Mouse (Mus musculus): ENCODE results near the gene Pycard. TPM values are rescaled to one million over a fixed set of nuclear protein-coding genes. Genes with fewer than 3 reads are reported as not detected.

Pycard gene
- total RNA-seq, 1 experiment from 2014 or later, result 10.5 TPM

- ATAC-seq (ENCODE audit: extremely low read depth, insufficient number of reproducible peaks, low FRiP score, poor library complexity, severe bottlenecking), result no peak
These were observed 11.1 kb upstream of the Pycard start for GRCm38 (mm10) chr7:128004487-128005362.

DNA sequence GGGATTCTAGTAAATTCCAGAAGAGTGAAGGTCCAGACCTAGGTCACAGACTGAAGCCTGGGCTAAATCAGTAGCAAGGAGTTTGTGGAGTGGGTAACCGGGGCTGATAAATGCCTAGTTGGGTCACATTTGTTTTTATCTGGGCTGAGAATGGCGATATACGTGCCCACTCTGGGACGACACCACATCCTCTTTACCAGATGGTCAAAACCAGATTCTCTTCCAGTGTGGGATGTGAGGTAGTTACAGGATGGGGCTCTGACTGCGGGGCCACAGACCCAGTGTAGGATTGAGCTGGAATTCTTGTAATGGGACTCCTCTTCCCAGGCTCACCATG lies 10.5 kb upstream of the Pycard start:
- ATAC-seq (ENCODE audit: extremely low read depth, insufficient number of reproducible peaks, low FRiP score, poor library complexity, severe bottlenecking), result no peak

GRCm38 (mm10) chr7:128003688-128004087 lies 10.0 kb upstream of the Pycard start, which contains the start of gene Trim72:
Trim72 (plus strand) TSS chr7:128003949.
- ATAC-seq (ENCODE audit: extremely low read depth, insufficient number of reproducible peaks, low FRiP score, poor library complexity, severe bottlenecking), result no peak

DNA sequence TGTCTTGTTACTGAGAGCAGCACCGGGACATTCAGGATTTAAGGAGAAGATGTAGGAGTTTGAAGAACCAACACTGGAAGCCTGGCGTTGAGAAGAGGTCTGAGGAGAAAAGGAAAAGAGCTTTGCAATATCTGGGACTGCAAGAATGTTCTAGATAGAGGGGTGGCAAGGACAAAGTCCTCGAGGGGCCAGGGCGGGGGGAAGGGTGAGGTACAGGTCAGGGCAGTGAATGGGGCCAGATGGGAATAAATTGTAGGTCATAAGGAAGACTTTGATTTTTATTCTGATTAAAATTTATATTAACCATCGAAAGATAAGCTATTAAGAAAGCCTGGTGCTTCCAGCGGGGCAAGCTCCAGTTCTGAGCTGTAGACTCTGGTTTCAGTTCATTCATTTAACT lies 9.4 kb upstream of the Pycard start:
- ATAC-seq (ENCODE audit: extremely low read depth, insufficient number of reproducible peaks, low FRiP score, poor library complexity, severe bottlenecking), result no peak

DNA sequence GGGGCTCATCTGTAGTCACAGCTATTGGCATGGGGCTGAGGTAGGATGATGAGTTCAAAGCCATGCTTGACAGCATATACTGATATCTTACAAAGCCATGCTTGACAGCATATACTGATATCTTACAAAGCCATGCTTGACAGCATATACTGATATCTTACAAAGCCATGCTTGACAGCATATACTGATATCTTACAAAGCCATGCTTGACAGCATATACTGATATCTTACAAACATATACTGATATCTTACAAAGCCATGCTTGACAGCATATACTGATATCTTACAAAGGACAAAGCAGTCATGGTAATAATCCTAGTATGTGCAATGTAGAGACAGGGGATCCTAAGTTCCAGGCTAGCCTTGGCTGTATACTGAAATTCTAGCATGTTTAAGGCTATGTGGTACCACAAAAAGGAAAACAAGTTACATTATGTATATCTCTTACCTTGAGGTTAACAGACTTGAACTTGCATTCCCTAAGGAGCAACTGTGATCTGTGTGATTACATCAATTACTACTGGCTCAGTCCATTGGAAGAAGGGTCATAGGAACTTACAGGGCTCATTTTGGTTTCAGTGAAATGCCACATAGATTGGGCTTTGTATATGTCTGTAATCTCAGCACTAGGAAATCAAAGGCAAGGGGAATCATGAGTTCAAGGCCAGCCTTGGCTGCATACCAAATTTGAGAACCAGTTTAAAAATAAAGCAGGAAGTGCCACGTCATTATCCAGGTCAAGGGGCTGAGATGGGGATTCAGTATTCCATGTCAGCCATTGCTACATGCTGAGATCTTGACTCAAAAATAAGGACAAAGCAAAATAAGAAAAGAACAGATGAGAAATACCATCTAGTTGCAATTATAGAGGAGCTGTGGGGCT lies 6.6 kb upstream of the Pycard start:
- ATAC-seq (ENCODE audit: extremely low read depth, insufficient number of reproducible peaks, low FRiP score, poor library complexity, severe bottlenecking), result no peak

GRCm38 (mm10) chr7:127999436-127999835 lies 5.8 kb upstream of the Pycard start:
- no peak for ATAC-seq (ENCODE audit: extremely low read depth, insufficient number of reproducible peaks, low FRiP score, poor library complexity, severe bottlenecking)

- no peak for ATAC-seq (ENCODE audit: extremely low read depth, insufficient number of reproducible peaks, low FRiP score, poor library complexity, severe bottlenecking)
These were observed 953 bp downstream of the Pycard start for GRCm38 (mm10) chr7:127992488-127993340.

DNA sequence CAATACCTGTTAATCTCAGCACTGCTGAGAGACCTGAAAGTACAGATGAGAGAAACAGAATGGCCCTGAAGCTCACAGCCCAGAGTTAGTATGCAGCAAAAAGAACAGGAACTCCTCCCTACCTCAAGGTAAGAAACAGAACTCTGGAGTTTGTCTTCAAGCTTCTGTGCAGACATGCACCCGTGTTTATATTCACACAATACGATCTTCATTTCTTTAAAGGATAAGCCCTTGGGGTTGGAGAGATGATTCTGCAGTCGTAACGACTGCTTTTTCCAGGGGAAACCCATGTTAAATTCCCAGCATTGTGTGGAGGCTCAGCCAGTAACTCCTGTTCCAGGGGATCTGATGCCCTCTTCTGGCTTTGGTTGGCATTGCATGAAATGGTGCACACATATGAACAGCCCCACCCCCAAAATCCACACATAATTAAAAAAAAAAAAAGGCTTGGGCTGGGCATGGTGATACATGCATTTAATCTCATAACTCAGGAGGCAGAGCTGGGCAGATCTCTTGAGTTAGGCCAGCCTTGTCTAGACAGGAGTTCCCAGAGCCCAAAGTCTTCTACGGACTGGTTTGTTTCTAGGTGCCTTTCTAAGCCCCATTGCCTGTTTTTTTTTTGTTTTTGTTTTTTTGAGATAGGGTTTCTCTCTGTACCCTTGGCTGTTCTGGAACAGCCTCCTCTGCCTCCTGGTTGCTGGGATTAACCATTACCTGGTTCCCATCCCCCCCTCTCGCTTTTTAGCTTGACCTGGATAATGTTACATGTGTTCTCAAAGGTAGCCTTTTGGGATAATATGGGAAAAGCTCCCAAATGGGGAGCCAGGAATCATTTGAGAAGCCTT lies 1.8 kb downstream of the Pycard start:
- ATAC-seq (ENCODE audit: extremely low read depth, insufficient number of reproducible peaks, low FRiP score, poor library complexity, severe bottlenecking), result peak; percentile 36; the same call in 1 of the 2 replicates

GRCm38 (mm10) chr7:127988904-127989303 lies 4.8 kb downstream of the Pycard start:
- no peak for ATAC-seq (ENCODE audit: extremely low read depth, insufficient number of reproducible peaks, low FRiP score, poor library complexity, severe bottlenecking)

DNA sequence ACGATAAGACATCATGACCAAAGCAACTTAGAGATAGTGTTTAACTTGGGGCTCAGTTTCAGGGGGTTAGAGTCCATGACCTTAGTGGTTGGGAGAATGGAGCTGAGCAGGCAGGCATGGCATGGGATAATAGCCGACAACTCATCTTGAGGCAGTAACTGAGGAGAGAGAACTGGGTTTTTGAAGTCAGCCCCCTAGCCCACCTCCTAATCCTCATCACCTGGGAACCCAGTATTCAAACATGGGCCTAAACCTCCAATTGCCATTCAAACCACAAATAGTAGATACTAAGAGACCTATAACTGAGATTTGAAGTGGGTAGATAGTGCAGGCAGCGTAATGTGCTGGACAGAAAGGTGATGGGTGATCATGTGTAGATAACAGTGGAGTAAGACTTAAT lies 13.1 kb downstream of the Pycard start:
- no peak for ATAC-seq (ENCODE audit: extremely low read depth, insufficient number of reproducible peaks, low FRiP score, poor library complexity, severe bottlenecking)

- ATAC-seq (ENCODE audit: extremely low read depth, insufficient number of reproducible peaks, low FRiP score, poor library complexity, severe bottlenecking), result no peak
These were observed 14.8 kb downstream of the Pycard start for GRCm38 (mm10) chr7:127978856-127979255.

DNA sequence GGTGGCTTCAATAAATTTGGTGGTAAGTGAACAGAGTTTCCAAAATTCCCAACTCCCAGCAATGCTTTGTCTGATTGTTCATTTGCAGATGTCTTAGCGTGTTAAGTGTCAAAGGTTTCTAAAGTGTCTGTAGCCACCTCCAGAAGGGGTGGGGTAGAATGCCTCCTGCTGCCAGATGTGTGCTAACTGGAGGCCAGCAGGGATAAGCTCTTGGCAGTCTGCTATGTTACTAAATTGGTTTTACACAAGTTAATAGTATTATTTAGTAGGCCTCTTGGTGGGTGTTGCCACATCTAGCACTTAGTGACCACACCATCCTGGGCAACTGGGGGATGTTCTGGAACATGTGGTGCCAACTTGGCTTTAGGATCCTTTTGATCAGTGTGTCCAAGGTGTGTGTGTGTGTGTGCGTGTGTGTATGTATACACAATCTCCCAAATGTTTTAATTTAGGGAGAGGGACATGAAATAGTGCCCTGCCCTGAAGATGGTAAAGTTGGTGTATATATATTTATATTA lies 19.2 kb downstream of the Pycard start:
- no peak for ATAC-seq (ENCODE audit: extremely low read depth, insufficient number of reproducible peaks, low FRiP score, poor library complexity, severe bottlenecking)

DNA sequence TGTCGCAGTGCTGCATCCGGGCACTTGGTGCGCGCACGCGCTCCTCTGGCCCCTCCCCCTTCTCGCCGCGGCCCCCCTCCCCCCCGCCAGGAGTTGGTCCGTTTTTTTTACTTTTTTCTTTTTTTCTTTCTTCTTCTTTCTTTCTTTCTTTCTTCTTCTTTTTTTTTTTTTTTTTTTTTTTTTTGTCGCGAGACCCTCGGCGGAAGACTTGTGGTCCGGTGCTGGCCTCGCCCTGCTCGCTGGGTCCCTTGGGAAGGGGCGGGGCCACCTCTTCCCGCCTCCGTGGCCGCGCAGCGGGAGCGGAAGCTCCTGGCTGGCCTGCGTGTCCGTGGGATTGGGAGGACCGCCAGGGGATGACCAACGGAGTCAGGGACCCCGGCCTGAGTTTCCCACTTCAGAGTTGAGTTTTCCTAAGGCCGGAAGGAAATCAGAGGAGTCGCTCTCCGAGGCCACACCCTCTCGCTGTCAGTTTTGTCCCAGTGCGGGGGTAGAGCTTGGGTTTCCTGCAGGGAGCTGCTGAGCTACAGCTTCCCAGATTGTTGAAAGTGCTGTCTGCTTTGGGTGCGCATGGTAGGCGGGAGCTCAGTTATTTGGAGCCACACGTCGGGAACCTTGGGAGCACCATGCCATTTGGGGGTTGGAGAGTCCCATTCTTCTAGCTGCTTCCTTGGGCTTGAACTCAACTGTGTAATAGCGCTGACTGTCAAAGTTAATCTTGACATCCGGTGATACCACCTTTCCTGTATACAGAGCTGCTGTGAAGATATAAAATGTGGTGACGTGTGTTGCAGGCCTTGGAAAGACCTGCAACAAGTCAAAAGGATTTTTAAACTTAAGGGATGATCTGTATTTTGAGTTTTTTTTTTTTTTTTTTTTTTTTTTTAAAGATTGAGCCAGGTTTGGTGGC lies 25.5 kb downstream of the Pycard start:
- ATAC-seq (ENCODE audit: extremely low read depth, insufficient number of reproducible peaks, low FRiP score, poor library complexity, severe bottlenecking), result no peak

GRCm38 (mm10) chr7:127967004-127967921 lies 26.4 kb downstream of the Pycard start, which contains the start of gene Fus:
Fus (plus strand) TSS chr7:127967457.
- peak; percentile 91 for ATAC-seq (ENCODE audit: extremely low read depth, insufficient number of reproducible peaks, low FRiP score, poor library complexity, severe bottlenecking)

DNA sequence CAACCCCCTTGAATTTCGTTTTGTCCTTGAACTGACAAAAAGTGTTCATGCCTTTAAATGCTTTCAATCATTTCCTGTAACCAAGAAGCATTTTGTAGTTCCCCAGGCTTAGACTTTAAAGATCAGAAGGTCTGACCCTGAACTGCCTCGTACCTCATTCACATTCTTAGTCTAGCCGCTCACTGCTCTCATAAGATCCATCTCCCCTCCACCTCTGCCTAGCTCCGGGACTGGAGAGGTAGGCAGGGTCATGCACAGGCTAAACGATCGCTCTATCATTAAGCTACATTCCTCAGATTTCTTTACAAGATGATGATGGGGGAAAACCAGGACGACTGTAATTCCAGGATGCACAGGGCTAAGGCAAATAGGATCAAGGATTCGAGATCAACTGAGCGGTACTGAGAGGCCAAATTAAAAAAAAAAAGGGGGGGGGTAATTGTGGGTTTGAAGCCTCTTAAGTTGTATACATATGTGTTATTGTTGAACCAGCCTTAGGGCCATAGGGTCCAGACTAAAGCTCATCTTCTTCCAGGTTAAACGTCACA lies 27.2 kb downstream of the Pycard start:
- no peak for ATAC-seq (ENCODE audit: extremely low read depth, insufficient number of reproducible peaks, low FRiP score, poor library complexity, severe bottlenecking)

- ATAC-seq (ENCODE audit: extremely low read depth, insufficient number of reproducible peaks, low FRiP score, poor library complexity, severe bottlenecking), result no peak
These were observed 34.3 kb downstream of the Pycard start for GRCm38 (mm10) chr7:127959364-127959763.
